Mouse (Mus musculus): Measurements from ENCODE around the gene Pdia5. TPM values are rescaled to one million over a fixed set of nuclear protein-coding genes. Genes with fewer than 3 reads are reported as not detected.

The Pdia5 gene
- polyA plus RNA-seq, 1 experiment from 2014 or later: 49.4 TPM

DNA sequence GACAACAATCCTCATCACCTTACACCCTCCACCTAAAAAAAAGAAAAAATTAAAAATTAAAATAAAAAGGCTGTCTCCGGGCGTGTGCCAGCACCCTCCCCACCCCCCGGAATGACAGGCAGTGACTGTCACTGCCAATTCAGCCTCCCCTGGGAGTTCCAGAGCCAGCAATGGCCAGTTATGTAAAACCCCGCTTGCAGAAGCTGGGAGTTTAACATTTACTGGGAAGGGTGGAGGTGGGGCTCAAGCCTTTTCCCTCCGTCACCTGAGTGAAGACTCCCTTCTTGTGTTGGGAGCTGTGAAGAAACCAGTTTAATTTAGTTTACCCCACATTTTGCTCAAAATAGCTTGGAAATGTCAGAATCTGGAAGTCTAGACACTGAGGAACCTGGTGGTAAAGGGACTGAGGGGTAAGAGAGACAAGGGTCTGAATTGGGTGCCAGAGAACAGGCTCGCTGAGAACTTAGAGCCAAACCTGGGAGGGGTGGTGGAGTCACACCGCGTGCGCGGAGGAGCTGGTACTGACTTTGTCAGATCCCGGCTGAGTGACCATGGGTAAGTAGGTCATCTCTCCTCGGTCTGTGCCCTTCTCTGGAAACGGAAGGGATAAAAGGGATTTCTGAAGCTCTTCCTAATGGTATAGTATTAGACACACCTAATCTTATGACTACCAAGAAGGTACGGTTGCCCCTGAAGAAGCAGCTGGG lies 18.0 kb downstream of the Pdia5 start:
- ATAC-seq: no peak
- no peaks in the 10 kb centered on the region for H3K27me3 ChIP-seq (replicated peaks; ENCODE audit: insufficient read depth, low read length)
- H3K9ac ChIP-seq (replicated peaks; ENCODE audit: low read depth): no peak overlapping the region
- 90% methylated on average over 14 of the region's 14 CpGs for WGBS
- H3K36me3 ChIP-seq (ENCODE audit: insufficient read depth, low read length): no peaks in the 10 kb centered on the region
- no peak overlapping the region for H3K4me2 ChIP-seq (replicated peaks; ENCODE audit: low read depth, low read length)
- no peak for DNase-seq (ENCODE audit: low spot score)
- no peaks in the 10 kb centered on the region for H3K4me1 ChIP-seq (ENCODE audit: insufficient read depth, low read depth, low read length)
- H3K4me3 ChIP-seq (ENCODE audit: low read depth, low read length): no peak overlapping the region
- no peak for TF ChIP-seq CTCF (IDR thresholded peaks at IDR 0.05)
- TF ChIP-seq EP300 (IDR thresholded peaks at IDR 0.05): no peak
- no peak overlapping the region for H3K27ac ChIP-seq (ENCODE audit: low read length)
- no peaks in the 10 kb centered on the region for H3K9me3 ChIP-seq (ENCODE audit: low read length)

DNA sequence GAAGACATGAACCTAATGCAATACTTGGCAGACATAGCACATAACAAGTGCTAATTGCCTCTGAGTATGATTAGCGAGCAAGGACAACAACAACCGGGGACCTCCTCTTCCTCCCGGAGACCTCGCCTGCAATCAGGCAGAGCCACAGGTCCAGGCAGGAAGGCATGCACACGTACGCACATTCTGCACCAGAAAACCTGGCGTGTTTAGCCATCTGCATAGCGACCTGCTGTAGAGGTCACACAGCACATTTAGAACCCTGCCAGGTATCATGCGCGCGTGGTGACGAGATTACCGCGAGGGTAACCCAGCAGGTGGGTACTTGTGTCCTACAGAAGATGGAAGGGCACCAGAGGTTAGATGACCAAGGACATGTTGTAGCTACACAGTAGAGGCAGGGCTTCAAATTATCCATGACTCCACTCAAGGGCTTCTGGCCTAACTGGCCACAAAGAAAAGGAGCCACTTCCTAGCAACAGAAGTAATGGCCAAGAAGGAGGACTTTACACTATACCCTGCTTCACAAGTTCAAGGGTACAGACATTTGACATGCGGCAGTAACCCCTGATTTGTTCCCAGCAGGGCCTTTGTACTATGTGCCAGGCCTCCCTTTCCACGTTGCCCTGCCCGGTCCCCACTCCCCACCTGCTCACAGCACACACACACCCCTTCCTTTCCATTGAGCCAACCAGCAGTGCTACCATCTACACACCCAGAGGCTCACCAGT lies 18.7 kb downstream of the Pdia5 start:
- H3K27ac ChIP-seq (ENCODE audit: low read length): no peak overlapping the region
- H3K4me3 ChIP-seq (ENCODE audit: low read depth, low read length): no peak overlapping the region
- no peaks in the 10 kb centered on the region for H3K27me3 ChIP-seq (replicated peaks; ENCODE audit: insufficient read depth, low read length)
- no peaks in the 10 kb centered on the region for H3K36me3 ChIP-seq (ENCODE audit: insufficient read depth, low read length)
- no peak overlapping the region for H3K4me2 ChIP-seq (replicated peaks; ENCODE audit: low read depth, low read length)
- TF ChIP-seq EP300 (IDR thresholded peaks at IDR 0.05): no peak
- TF ChIP-seq CTCF (IDR thresholded peaks at IDR 0.05): no peak
- no peaks in the 10 kb centered on the region for H3K9me3 ChIP-seq (ENCODE audit: low read length)
- DNase-seq (ENCODE audit: low spot score) (no peak), ATAC-seq (no peak)
- H3K4me1 ChIP-seq (ENCODE audit: insufficient read depth, low read depth, low read length): no peaks in the 10 kb centered on the region
- 87% methylated on average over 17 of the region's 17 CpGs for WGBS
- no peak overlapping the region for H3K9ac ChIP-seq (replicated peaks; ENCODE audit: low read depth)

DNA sequence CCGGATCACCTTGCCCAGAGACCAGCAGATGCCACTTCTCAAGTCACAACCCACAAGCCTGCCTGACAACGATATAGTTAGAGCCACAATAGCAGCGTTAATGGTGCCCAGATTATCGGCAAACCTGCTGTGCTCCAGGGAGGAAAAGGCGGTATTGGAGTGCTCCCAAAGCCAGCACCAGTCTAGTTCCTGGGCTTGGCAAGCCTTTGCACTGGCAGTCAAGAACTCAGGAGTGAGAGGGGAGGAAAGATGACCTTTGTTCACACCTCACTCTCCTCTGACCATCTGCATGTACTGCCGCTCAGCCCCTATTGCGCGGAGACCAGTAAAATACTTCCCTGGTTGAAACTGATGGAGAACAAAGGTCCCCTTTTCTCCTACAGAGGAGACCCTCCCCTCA lies 19.7 kb downstream of the Pdia5 start:
- WGBS: 74% methylated on average over 8 of the region's 8 CpGs
- ATAC-seq: no peak
- no peak overlapping the region for H3K4me2 ChIP-seq (replicated peaks; ENCODE audit: low read depth, low read length)
- DNase-seq (ENCODE audit: low spot score): no peak
- H3K27me3 ChIP-seq (replicated peaks; ENCODE audit: insufficient read depth, low read length): no peaks in the 10 kb centered on the region
- H3K9me3 ChIP-seq (ENCODE audit: low read length): no peaks in the 10 kb centered on the region
- no peak overlapping the region for H3K9ac ChIP-seq (replicated peaks; ENCODE audit: low read depth)
- no peaks in the 10 kb centered on the region for H3K4me1 ChIP-seq (ENCODE audit: insufficient read depth, low read depth, low read length)
- no peaks in the 10 kb centered on the region for H3K36me3 ChIP-seq (ENCODE audit: insufficient read depth, low read length)
- TF ChIP-seq EP300 (IDR thresholded peaks at IDR 0.05) (no peak), CTCF (IDR thresholded peaks at IDR 0.05) (no peak)
- no peak overlapping the region for H3K27ac ChIP-seq (ENCODE audit: low read length)
- H3K4me3 ChIP-seq (ENCODE audit: low read depth, low read length): no peak overlapping the region

DNA sequence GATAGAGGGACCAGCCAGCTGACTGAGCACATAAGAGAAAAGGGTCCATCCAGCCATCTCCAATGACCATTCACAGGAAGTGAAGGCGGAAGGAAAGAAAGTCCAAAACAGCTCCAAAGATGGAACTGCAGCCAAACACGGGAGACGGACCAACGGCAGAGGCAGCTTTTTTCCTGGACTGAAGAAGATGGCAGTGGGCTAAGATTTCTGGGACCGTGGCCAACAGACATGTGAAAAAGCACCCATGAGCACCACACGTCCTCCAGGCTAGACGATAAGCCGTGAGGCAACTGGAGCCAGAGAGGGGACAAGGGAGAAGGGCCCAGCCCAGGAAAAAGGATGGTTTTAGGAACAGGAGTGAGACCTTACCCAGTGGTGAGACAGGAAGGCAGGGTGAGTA lies 20.6 kb downstream of the Pdia5 start:
- Histone ChIP-seq H3K36me3 (ENCODE audit: insufficient read depth, low read length) (no peaks in the 10 kb centered on the region), H3K4me2 (replicated peaks; ENCODE audit: low read depth, low read length) (no peak overlapping the region), H3K27ac (ENCODE audit: low read length) (no peak overlapping the region), H3K9ac (replicated peaks; ENCODE audit: low read depth) (no peak overlapping the region), H3K4me1 (ENCODE audit: insufficient read depth, low read depth, low read length) (no peaks in the 10 kb centered on the region), H3K27me3 (replicated peaks; ENCODE audit: insufficient read depth, low read length) (no peaks in the 10 kb centered on the region), H3K9me3 (ENCODE audit: low read length) (no peaks in the 10 kb centered on the region), H3K4me3 (ENCODE audit: low read depth, low read length) (no peak overlapping the region)
- TF ChIP-seq CTCF (IDR thresholded peaks at IDR 0.05) (no peak), EP300 (IDR thresholded peaks at IDR 0.05) (no peak)
- ATAC-seq: no peak
- WGBS: 30% methylated on average over 8 of the region's 8 CpGs
- peak; percentile 20 for DNase-seq (ENCODE audit: low spot score)

DNA sequence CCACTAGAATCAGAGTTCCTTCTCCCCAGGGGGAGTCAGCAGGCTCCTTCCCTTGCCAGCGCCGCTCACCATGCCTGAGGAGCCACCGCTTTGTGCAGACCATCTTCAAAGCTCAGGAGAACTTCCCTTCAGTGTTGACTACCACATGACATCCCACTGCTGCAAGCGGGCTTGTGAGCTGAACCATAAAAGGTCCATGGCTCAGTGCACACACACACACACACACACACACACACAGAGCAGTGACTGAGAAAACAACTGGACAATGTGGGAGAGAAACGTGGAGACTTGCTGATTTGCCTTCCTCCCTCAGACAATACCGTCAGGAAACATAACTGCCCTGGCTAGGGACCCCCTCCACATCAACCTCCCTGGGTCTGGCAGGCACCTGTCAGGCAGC lies 21.7 kb downstream of the Pdia5 start:
- no peak overlapping the region for H3K27ac ChIP-seq (ENCODE audit: low read length)
- H3K4me2 ChIP-seq (replicated peaks; ENCODE audit: low read depth, low read length): no peak overlapping the region
- TF ChIP-seq CTCF (IDR thresholded peaks at IDR 0.05) (no peak), EP300 (IDR thresholded peaks at IDR 0.05) (no peak)
- no peak for DNase-seq (ENCODE audit: low spot score)
- H3K36me3 ChIP-seq (ENCODE audit: insufficient read depth, low read length): no peaks in the 10 kb centered on the region
- no peaks in the 10 kb centered on the region for H3K4me1 ChIP-seq (ENCODE audit: insufficient read depth, low read depth, low read length)
- no peaks in the 10 kb centered on the region for H3K9me3 ChIP-seq (ENCODE audit: low read length)
- no peaks in the 10 kb centered on the region for H3K27me3 ChIP-seq (replicated peaks; ENCODE audit: insufficient read depth, low read length)
- no peak for ATAC-seq
- 81% methylated on average over 6 of the region's 6 CpGs for WGBS
- H3K9ac ChIP-seq (replicated peaks; ENCODE audit: low read depth): no peak overlapping the region
- H3K4me3 ChIP-seq (ENCODE audit: low read depth, low read length): no peak overlapping the region

DNA sequence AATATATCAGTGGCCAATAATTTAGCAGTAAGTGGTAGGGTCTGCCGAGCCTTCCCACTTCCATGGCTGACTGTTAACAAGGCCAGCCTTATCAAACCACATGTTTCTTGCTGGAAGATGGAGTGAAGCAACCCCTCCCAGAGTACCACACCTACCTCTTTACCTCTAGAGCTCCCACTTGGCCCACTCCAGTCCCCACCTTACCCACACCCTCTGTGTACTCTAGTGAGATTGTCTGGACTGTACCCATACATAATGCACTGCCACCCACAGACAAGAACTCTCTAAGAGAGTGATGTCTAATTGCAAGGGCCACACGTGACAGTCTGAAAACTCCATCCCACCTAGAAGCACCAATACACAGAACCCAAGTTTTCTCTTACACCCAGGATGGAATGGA lies 23.6 kb downstream of the Pdia5 start:
- H3K27me3 ChIP-seq (replicated peaks; ENCODE audit: insufficient read depth, low read length): no peaks in the 10 kb centered on the region
- no peak overlapping the region for H3K4me2 ChIP-seq (replicated peaks; ENCODE audit: low read depth, low read length)
- peak; percentile 32 for DNase-seq (ENCODE audit: low spot score)
- H3K4me1 ChIP-seq (ENCODE audit: insufficient read depth, low read depth, low read length): no peaks in the 10 kb centered on the region
- H3K4me3 ChIP-seq (ENCODE audit: low read depth, low read length): no peak overlapping the region
- no peaks in the 10 kb centered on the region for H3K36me3 ChIP-seq (ENCODE audit: insufficient read depth, low read length)
- no peak overlapping the region for H3K27ac ChIP-seq (ENCODE audit: low read length)
- ATAC-seq: peak; percentile 86
- TF ChIP-seq CTCF (IDR thresholded peaks at IDR 0.05) (no peak), EP300 (IDR thresholded peaks at IDR 0.05) (peak; percentile 44; the same call in 1 of the 2 replicates)
- 46% methylated on average over 2 of the region's 2 CpGs for WGBS
- no peak overlapping the region for H3K9ac ChIP-seq (replicated peaks; ENCODE audit: low read depth)
- H3K9me3 ChIP-seq (ENCODE audit: low read length): no peaks in the 10 kb centered on the region

All from lung, postnatal 0 days (tissue).